Mouse (Mus musculus): Measurements from ENCODE around the gene Syvn1.

GRCm38 (mm10) chr19:6067724-6068415 is 21.5 kb downstream of the Syvn1 start, which contains the start of gene Tm7sf2:
- TF ChIP-seq CTCF (IDR thresholded peaks at IDR 0.05; ENCODE audit: insufficient read depth, low read length) (no peak), POLR2A (IDR thresholded peaks at IDR 0.05; ENCODE audit: borderline replicate concordance, extremely low read depth, low read depth, low read length) (no peak)

Measured in lung, adult 2 months (tissue).